Mouse (Mus musculus) thymus, adult 2 months (tissue): ENCODE measurements around the gene Psmd14. TPM values are rescaled to one million over a fixed set of nuclear protein-coding genes. Genes with fewer than 3 reads are reported as not detected.

Experiments used
- DNase-seq: peaks from one replicate; pipeline ENCODE4 v3.0.0; 2021
- H3K27ac ChIP-seq: fragments of 200-500 bp; 2 replicates; pipeline ENCODE4 v1.5.1; 2012; ENCODE audit warnings: low read length, control low read depth; ENCODE audit not compliant: control insufficient read depth, insufficient read depth
- H3K27me3 ChIP-seq: fragments of 200-500 bp; 2 replicates; pipeline ENCODE4 v1.6.1; 2012; ENCODE audit warnings: mild to moderate bottlenecking, low read length, moderate library complexity, mixed read lengths; ENCODE audit not compliant: control insufficient read depth, insufficient read depth
- H3K36me3 ChIP-seq: fragments of 200-500 bp; 2 replicates; pipeline ENCODE4 v1.6.1; 2012; ENCODE audit warnings: mild to moderate bottlenecking, low read length, moderate library complexity; ENCODE audit not compliant: control insufficient read depth, insufficient read depth
- H3K4me1 ChIP-seq: fragments of 200-500 bp; replicated peaks from 2 replicates; pipeline ENCODE4 v1.6.1; 2012; ENCODE audit warnings: low read length; ENCODE audit not compliant: control insufficient read depth, insufficient read depth
- H3K4me3 ChIP-seq: fragments of 200-500 bp; 2 replicates; pipeline ENCODE4 v1.5.1; 2012; ENCODE audit warnings: mild to moderate bottlenecking, low read length, control low read depth, moderate library complexity; ENCODE audit not compliant: control insufficient read depth, insufficient read depth
- CTCF ChIP-seq: fragments of 200-500 bp; IDR thresholded peaks from 2 replicates; pipeline ENCODE4 v1.5.1; 2012; ENCODE audit warnings: mild to moderate bottlenecking, control low read depth, low read length, moderate library complexity, borderline replicate concordance; ENCODE audit not compliant: control insufficient read depth, poor library complexity, insufficient read depth; ENCODE audit errors: extremely low read depth
- POLR2A ChIP-seq: fragments of 200-500 bp; IDR thresholded peaks from 2 replicates; pipeline ENCODE4 v1.6.1; 2012; ENCODE audit warnings: mild to moderate bottlenecking, low read length, control low read depth, moderate library complexity; ENCODE audit not compliant: control insufficient read depth, poor library complexity, insufficient read depth; ENCODE audit errors: extremely low read depth
- WGBS: fragments of 180-500 bp; shearing (Covaris S2); methylation state at CpG from one replicate; pipeline ENCODE4 v1.1.7; 2018; 5-methylcytosine and 5-hydroxymethylcytosine counted together
- polyA plus RNA-seq: library from polyadenylated mRNA; depleted of rRNA; stranded (reverse); fragments of >200 nt; gene quantifications from 2 replicates; pipeline ENCODE4 v1.2.3, GENCODE M21; 2012

Gene Psmd14
- polyA plus RNA-seq, 1 experiment, result 26.7 TPM

GRCm38 (mm10) chr2:61754989-61755388 lies 43.5 kb downstream of the Psmd14 start:
- no peak for TF ChIP-seq CTCF
- no peak for DNase-seq

GRCm38 (mm10) chr2:61759234-61759855 lies 47.9 kb downstream of the Psmd14 start:
- peaks cover 8% of the 10 kb centered on the region for H3K36me3 ChIP-seq
- DNase-seq, result no peak
- TF ChIP-seq CTCF (no peak), POLR2A (no peak)
- no peaks in the 10 kb centered on the region for H3K4me1 ChIP-seq
- no peak overlapping the region for H3K4me3 ChIP-seq
- H3K27me3 ChIP-seq, result no peaks in the 10 kb centered on the region
- 98% methylated on average over 5 of the region's 5 CpGs for WGBS
- H3K27ac ChIP-seq, result no peak overlapping the region

More at GRCm38 (mm10) chr2:61754989-61755388, 43.5 kb downstream of the Psmd14 start:
- H3K4me1 ChIP-seq, result no peaks in the 10 kb centered on the region
- H3K36me3 ChIP-seq, result no peaks in the 10 kb centered on the region
- H3K27me3 ChIP-seq, result no peaks in the 10 kb centered on the region
- H3K4me3 ChIP-seq, result no peak overlapping the region
- no peak overlapping the region for H3K27ac ChIP-seq

- H3K36me3 ChIP-seq, result peaks cover 11% of the 10 kb centered on the region
- TF ChIP-seq POLR2A (no peak), CTCF (no peak)
- WGBS, result 98% methylated on average over 3 of the region's 3 CpGs
- no peaks in the 10 kb centered on the region for H3K4me1 ChIP-seq
- H3K27me3 ChIP-seq, result no peaks in the 10 kb centered on the region
- no peak overlapping the region for H3K4me3 ChIP-seq
- DNase-seq, result no peak
- H3K27ac ChIP-seq, result no peak overlapping the region
These were observed 48.5 kb downstream of the Psmd14 start for GRCm38 (mm10) chr2:61760044-61760443.

GRCm38 (mm10) chr2:61764470-61765105 lies 53.1 kb downstream of the Psmd14 start:
- Histone ChIP-seq H3K4me1 (no peaks in the 10 kb centered on the region), H3K27me3 (no peaks in the 10 kb centered on the region), H3K4me3 (no peak overlapping the region), H3K36me3 (peaks cover 14% of the 10 kb centered on the region), H3K27ac (no peak overlapping the region)
- TF ChIP-seq CTCF (no peak), POLR2A (no peak)
- 97% methylated on average over 6 of the region's 6 CpGs for WGBS
- DNase-seq, result no peak

GRCm38 (mm10) chr2:61765526-61765925 lies 54.0 kb downstream of the Psmd14 start:
- DNase-seq, result no peak
- WGBS, result 89% methylated on average over 4 of the region's 4 CpGs
- Histone ChIP-seq H3K27ac (no peak overlapping the region), H3K36me3 (peaks cover 14% of the 10 kb centered on the region), H3K4me1 (no peaks in the 10 kb centered on the region), H3K27me3 (no peaks in the 10 kb centered on the region), H3K4me3 (no peak overlapping the region)
- TF ChIP-seq POLR2A (no peak), CTCF (no peak)

GRCm38 (mm10) chr2:61780794-61781193 lies 69.3 kb downstream of the Psmd14 start:
- TF ChIP-seq CTCF, result no peak
- no peak for TF ChIP-seq POLR2A
- Histone ChIP-seq H3K4me3 (no peak overlapping the region), H3K36me3 (peaks cover 19% of the 10 kb centered on the region), H3K27me3 (no peaks in the 10 kb centered on the region), H3K4me1 (no peaks in the 10 kb centered on the region), H3K27ac (no peak overlapping the region)
- no peak for DNase-seq

- 96% methylated on average over 5 of the region's 5 CpGs for WGBS
- H3K4me1 ChIP-seq, result no peaks in the 10 kb centered on the region
- H3K27ac ChIP-seq, result no peak overlapping the region
- H3K4me3 ChIP-seq, result no peak overlapping the region
- DNase-seq, result no peak
- no peak for TF ChIP-seq CTCF
- TF ChIP-seq POLR2A, result no peak
- H3K36me3 ChIP-seq, result peaks cover 7% of the 10 kb centered on the region; the same call in 1 of the 2 replicates
- no peaks in the 10 kb centered on the region for H3K27me3 ChIP-seq
These were observed 83.5 kb downstream of the Psmd14 start for GRCm38 (mm10) chr2:61794960-61795359.
